Mouse (Mus musculus) E14TG2a.4 (cell line): ENCODE data around the gene Tec.

Experiments
- H3K27me3 ChIP-seq: 2 replicates; pipeline ENCODE4 v1.6.1; 2014; ENCODE audit warnings: low read length, control low read depth; ENCODE audit not compliant: insufficient read depth
- H3K36me3 ChIP-seq: 2 replicates; pipeline ENCODE4 v1.6.1; 2014; ENCODE audit warnings: low read length, control low read depth; ENCODE audit not compliant: insufficient read depth
- H3K4me1 ChIP-seq: replicated peaks from 2 replicates; pipeline ENCODE4 v1.6.1; 2014; ENCODE audit warnings: low read depth, low read length, control low read depth
- H3K4me3 ChIP-seq: replicated peaks from 2 replicates; pipeline ENCODE4 v1.5.1; 2014; ENCODE audit warnings: mild to moderate bottlenecking, low read length
- H3K9me3 ChIP-seq: 2 replicates; pipeline ENCODE4 v1.6.1; 2014; ENCODE audit warnings: low read length, control low read depth
- CTCF ChIP-seq: conservative IDR thresholded peaks from 2 replicates; pipeline ENCODE4 v1.5.1; 2014; ENCODE audit warnings: low read length
- NANOG ChIP-seq: IDR thresholded peaks from 2 replicates; pipeline ENCODE4 v1.6.1; 2014; ENCODE audit warnings: borderline replicate concordance, low read length, mixed read lengths
- POU5F1 ChIP-seq: IDR thresholded peaks from 2 replicates; pipeline ENCODE4 v1.6.1; 2014; ENCODE audit warnings: low read length, borderline replicate concordance

Tec gene

GRCm38 (mm10) chr5:72816046-72816445, 52.2 kb downstream of the Tec start:
- TF ChIP-seq POU5F1 (no peak), NANOG (no peak), CTCF (no peak)
- Histone ChIP-seq H3K4me3 (no peak overlapping the region), H3K4me1 (no peaks in the 10 kb centered on the region), H3K27me3 (0 out of 2 replicates have a peak, but pooled peaks cover 2% of the 10 kb centered on the region), H3K36me3 (no peaks in the 10 kb centered on the region), H3K9me3 (no peaks in the 10 kb centered on the region)

GRCm38 (mm10) chr5:72815361-72815760, 52.9 kb downstream of the Tec start:
- 0 out of 2 replicates have a peak, but pooled peaks cover 2% of the 10 kb centered on the region for H3K27me3 ChIP-seq
- no peaks in the 10 kb centered on the region for H3K4me1 ChIP-seq
- TF ChIP-seq CTCF (no peak), NANOG (no peak), POU5F1 (no peak)
- no peak overlapping the region for H3K4me3 ChIP-seq
- H3K36me3 ChIP-seq: no peaks in the 10 kb centered on the region
- H3K9me3 ChIP-seq: no peaks in the 10 kb centered on the region

GRCm38 (mm10) chr5:72814072-72814471, 54.2 kb downstream of the Tec start:
- no peaks in the 10 kb centered on the region for H3K36me3 ChIP-seq
- no peaks in the 10 kb centered on the region for H3K9me3 ChIP-seq
- TF ChIP-seq CTCF: no peak
- no peak for TF ChIP-seq NANOG
- no peak for TF ChIP-seq POU5F1
- H3K4me1 ChIP-seq: 0 out of 2 replicates have a peak, but pooled peaks cover 3% of the 10 kb centered on the region
- H3K4me3 ChIP-seq: no peak overlapping the region
- H3K27me3 ChIP-seq: peaks cover 4% of the 10 kb centered on the region; the same call in 1 of the 2 replicates

GRCm38 (mm10) chr5:72812908-72813307, 55.4 kb downstream of the Tec start:
- H3K4me1 ChIP-seq: peaks cover 13% of the 10 kb centered on the region
- H3K9me3 ChIP-seq: no peaks in the 10 kb centered on the region
- TF ChIP-seq CTCF (no peak), POU5F1 (no peak), NANOG (no peak)
- no peak overlapping the region for H3K4me3 ChIP-seq
- peaks cover 14% of the 10 kb centered on the region for H3K27me3 ChIP-seq
- H3K36me3 ChIP-seq: no peaks in the 10 kb centered on the region

- TF ChIP-seq NANOG (no peak), POU5F1 (no peak), CTCF (no peak)
- Histone ChIP-seq H3K4me3 (no peak overlapping the region), H3K9me3 (no peaks in the 10 kb centered on the region), H3K4me1 (peaks cover 13% of the 10 kb centered on the region), H3K36me3 (no peaks in the 10 kb centered on the region), H3K27me3 (peaks cover 11% of the 10 kb centered on the region)
These were observed 56.0 kb downstream of the Tec start for GRCm38 (mm10) chr5:72812328-72812727.

- H3K27me3 ChIP-seq: peaks cover 13% of the 10 kb centered on the region
- TF ChIP-seq POU5F1 (no peak), NANOG (no peak), CTCF (no peak)
- peaks cover 13% of the 10 kb centered on the region for H3K4me1 ChIP-seq
These were observed 56.9 kb downstream of the Tec start for GRCm38 (mm10) chr5:72811397-72811796.

GRCm38 (mm10) chr5:72810990-72811389, 57.3 kb downstream of the Tec start:
- no peaks in the 10 kb centered on the region for H3K36me3 ChIP-seq
- no peak overlapping the region for H3K4me3 ChIP-seq
- H3K4me1 ChIP-seq: peaks cover 13% of the 10 kb centered on the region
- TF ChIP-seq NANOG: no peak
- H3K27me3 ChIP-seq: peaks cover 18% of the 10 kb centered on the region
- no peaks in the 10 kb centered on the region for H3K9me3 ChIP-seq

More at GRCm38 (mm10) chr5:72811397-72811796, 56.9 kb downstream of the Tec start:
- Histone ChIP-seq H3K36me3 (no peaks in the 10 kb centered on the region), H3K4me3 (no peak overlapping the region), H3K9me3 (no peaks in the 10 kb centered on the region)

- Histone ChIP-seq H3K4me1 (peaks cover 13% of the 10 kb centered on the region), H3K36me3 (no peaks in the 10 kb centered on the region), H3K27me3 (peaks cover 27% of the 10 kb centered on the region), H3K4me3 (no peak overlapping the region), H3K9me3 (no peaks in the 10 kb centered on the region)
- TF ChIP-seq NANOG (no peak), CTCF (no peak), POU5F1 (no peak)
These were observed 58.8 kb downstream of the Tec start for GRCm38 (mm10) chr5:72809480-72809879.

- Histone ChIP-seq H3K4me3 (peak overlapping the region; percentile 11; the same call in 1 of the 2 replicates), H3K27me3 (peaks cover 27% of the 10 kb centered on the region), H3K4me1 (peaks cover 13% of the 10 kb centered on the region), H3K36me3 (no peaks in the 10 kb centered on the region), H3K9me3 (no peaks in the 10 kb centered on the region)
- TF ChIP-seq NANOG (no peak), CTCF (no peak), POU5F1 (no peak)
These were observed 59.7 kb downstream of the Tec start for GRCm38 (mm10) chr5:72808456-72809111.
